Mouse (Mus musculus) heart, embryonic 13.5 days (tissue): ENCODE results near the gene Lrrn2. TPM values are rescaled to one million over a fixed set of nuclear protein-coding genes. Genes with fewer than 3 reads are reported as not detected.

Source experiments
- ATAC-seq: fragments of 200-750 bp; cut with Nextera tagmentation; 2 replicates; pipeline ENCODE4 v1.8.0; 2017; ENCODE audit warnings: moderate TSS enrichment; ENCODE audit not compliant: insufficient number of reproducible peaks, low FRiP score, low TSS enrichment; ENCODE audit errors: extremely low read depth
- H3K27ac ChIP-seq: fragments of 300-500 bp; sonication (generic); replicated peaks from 2 replicates; pipeline ENCODE4 v1.5.1; 2015; ENCODE audit warnings: moderate library complexity, mild to moderate bottlenecking, inconsistent platforms
- H3K27me3 ChIP-seq: fragments of 300-500 bp; sonication (generic); replicated peaks from 2 replicates; pipeline ENCODE4 v1.6.1; 2015; ENCODE audit warnings: mild to moderate bottlenecking, inconsistent platforms
- H3K36me3 ChIP-seq: fragments of 300-500 bp; sonication (generic); 2 replicates; pipeline ENCODE4 v1.6.1; 2015; ENCODE audit warnings: mild to moderate bottlenecking, inconsistent platforms
- H3K4me1 ChIP-seq: fragments of 300-500 bp; sonication (generic); 2 replicates; pipeline ENCODE4 v1.6.1; 2015; ENCODE audit warnings: inconsistent platforms
- H3K4me2 ChIP-seq: fragments of 300-500 bp; sonication (generic); 2 replicates; pipeline ENCODE4 v1.6.1; 2015; ENCODE audit warnings: inconsistent platforms, mild to moderate bottlenecking, moderate library complexity
- H3K4me3 ChIP-seq: fragments of 300-500 bp; sonication (generic); 2 replicates; pipeline ENCODE4 v1.5.1; 2015; ENCODE audit warnings: moderate library complexity, mild to moderate bottlenecking, inconsistent platforms
- H3K9ac ChIP-seq: fragments of 300-500 bp; sonication (generic); 2 replicates; pipeline ENCODE4 v1.6.1; 2015; ENCODE audit warnings: inconsistent platforms, mild to moderate bottlenecking, moderate library complexity
- H3K9me3 ChIP-seq: fragments of 300-500 bp; sonication (generic); 2 replicates; pipeline ENCODE4 v1.6.1; 2016; ENCODE audit warnings: inconsistent platforms
- WGBS: fragments of 180-500 bp; shearing (Covaris S2); methylation state at CpG from one replicate; pipeline ENCODE4 v1.1.7; 2015; ENCODE audit warnings: mixed read lengths; 5-methylcytosine and 5-hydroxymethylcytosine counted together
- polyA plus RNA-seq: library from polyadenylated mRNA; unstranded; fragments of >200 nt; fragmentation: Nextera tagmentation; extraction: Ambion mirVana; gene quantifications from 2 replicates; pipeline ENCODE4 v1.2.1, GENCODE M21; 2015

Lrrn2 gene
- 8.2 and 8.7 TPM in 2 replicates for polyA plus RNA-seq

GRCm38 (mm10) chr1:132880161-132881005, at the start of gene Lrrn2:
Gene Lrrn2 (plus strand): TSS chr1:132880273.
- H3K9ac ChIP-seq: peak within 1 kb of the TSS; percentile 80
- H3K27me3 ChIP-seq: peaks cover 78% of the 10 kb centered on the region
- WGBS: under 1% methylated on average over 60 of the region's 80 CpGs
- no peaks in the 10 kb centered on the region for H3K36me3 ChIP-seq
- peak; percentile 50; the same call in 1 of the 2 replicates for ATAC-seq
- peak within 1 kb of the TSS; percentile 71 for H3K4me3 ChIP-seq
- peak within 1 kb of the TSS; percentile 15; the same call in 1 of the 2 replicates for H3K27ac ChIP-seq
- peak within 1 kb of the TSS; percentile 97 for H3K4me2 ChIP-seq
- peaks cover 53% of the 10 kb centered on the region for H3K4me1 ChIP-seq
- H3K9me3 ChIP-seq: no peaks in the 10 kb centered on the region

GRCm38 (mm10) chr1:132831963-132832362, 48.1 kb upstream of the Lrrn2 start:
- no peak overlapping the region for H3K27ac ChIP-seq
- H3K4me2 ChIP-seq: no peak overlapping the region
- peaks cover 5% of the 10 kb centered on the region; the same call in 1 of the 2 replicates for H3K27me3 ChIP-seq
- no peak for ATAC-seq
- no peak overlapping the region for H3K9ac ChIP-seq
- no peaks in the 10 kb centered on the region for H3K36me3 ChIP-seq
- no peak overlapping the region for H3K4me3 ChIP-seq
- no peaks in the 10 kb centered on the region for H3K4me1 ChIP-seq
- WGBS: 77% methylated on average over 4 of the region's 4 CpGs
- no peaks in the 10 kb centered on the region for H3K9me3 ChIP-seq

GRCm38 (mm10) chr1:132834037-132834436, 46.0 kb upstream of the Lrrn2 start:
- no peak overlapping the region for H3K27ac ChIP-seq
- peaks cover 5% of the 10 kb centered on the region; the same call in 1 of the 2 replicates for H3K27me3 ChIP-seq
- H3K9ac ChIP-seq: no peak overlapping the region
- no peak for ATAC-seq
- H3K9me3 ChIP-seq: no peaks in the 10 kb centered on the region
- H3K36me3 ChIP-seq: no peaks in the 10 kb centered on the region
- no peak overlapping the region for H3K4me2 ChIP-seq
- H3K4me3 ChIP-seq: no peak overlapping the region
- H3K4me1 ChIP-seq: no peaks in the 10 kb centered on the region
- WGBS: 46% methylated on average over 8 of the region's 8 CpGs

GRCm38 (mm10) chr1:132836895-132837294, 43.2 kb upstream of the Lrrn2 start:
- ATAC-seq: no peak
- Histone ChIP-seq H3K36me3 (no peaks in the 10 kb centered on the region), H3K9me3 (no peaks in the 10 kb centered on the region), H3K4me2 (no peak overlapping the region), H3K9ac (no peak overlapping the region), H3K27ac (no peak overlapping the region), H3K27me3 (peaks cover 5% of the 10 kb centered on the region; the same call in 1 of the 2 replicates), H3K4me1 (no peaks in the 10 kb centered on the region), H3K4me3 (no peak overlapping the region)
- WGBS: 56% methylated on average over 8 of the region's 8 CpGs

GRCm38 (mm10) chr1:132837691-132838090, 42.4 kb upstream of the Lrrn2 start:
- no peak for ATAC-seq
- H3K9ac ChIP-seq: no peak overlapping the region

GRCm38 (mm10) chr1:132838371-132838770, 41.7 kb upstream of the Lrrn2 start:
- Histone ChIP-seq H3K27me3 (peaks cover 5% of the 10 kb centered on the region; the same call in 1 of the 2 replicates), H3K4me1 (no peaks in the 10 kb centered on the region; the same call in 1 of the 2 replicates), H3K9me3 (no peaks in the 10 kb centered on the region), H3K36me3 (no peaks in the 10 kb centered on the region), H3K4me2 (no peak overlapping the region), H3K4me3 (no peak overlapping the region), H3K27ac (no peak overlapping the region), H3K9ac (no peak overlapping the region)
- WGBS: 54% methylated on average over 1 of the region's 1 CpGs
- no peak for ATAC-seq

More at GRCm38 (mm10) chr1:132837691-132838090, 42.4 kb upstream of the Lrrn2 start:
- 60% methylated on average over 5 of the region's 5 CpGs for WGBS
- no peaks in the 10 kb centered on the region for H3K36me3 ChIP-seq
- H3K9me3 ChIP-seq: no peaks in the 10 kb centered on the region
- H3K4me3 ChIP-seq: no peak overlapping the region
- H3K4me1 ChIP-seq: no peaks in the 10 kb centered on the region; the same call in 1 of the 2 replicates
- no peak overlapping the region for H3K27ac ChIP-seq
- peaks cover 5% of the 10 kb centered on the region; the same call in 1 of the 2 replicates for H3K27me3 ChIP-seq
- H3K4me2 ChIP-seq: no peak overlapping the region

GRCm38 (mm10) chr1:132843612-132844011, 36.5 kb upstream of the Lrrn2 start:
- no peak for ATAC-seq
- 75% methylated on average over 10 of the region's 10 CpGs for WGBS
- peaks cover 9% of the 10 kb centered on the region; the same call in 1 of the 2 replicates for H3K9me3 ChIP-seq
- no peak overlapping the region for H3K9ac ChIP-seq
- H3K4me1 ChIP-seq: peaks cover 16% of the 10 kb centered on the region
- H3K4me2 ChIP-seq: no peak overlapping the region
- no peak overlapping the region for H3K4me3 ChIP-seq
- H3K27me3 ChIP-seq: no peaks in the 10 kb centered on the region
- 0 out of 2 replicates have a peak overlapping the region, but pooled peaks have one; percentile 24 for H3K27ac ChIP-seq
- H3K36me3 ChIP-seq: no peaks in the 10 kb centered on the region

GRCm38 (mm10) chr1:132844088-132844804, 35.8 kb upstream of the Lrrn2 start:
- ATAC-seq: peak; percentile 26; the same call in 1 of the 2 replicates
- 0 out of 2 replicates have a peak overlapping the region, but pooled peaks have one; percentile 24 for H3K27ac ChIP-seq
- peaks cover 10% of the 10 kb centered on the region; the same call in 1 of the 2 replicates for H3K9me3 ChIP-seq
- 69% methylated on average over 20 of the region's 20 CpGs for WGBS
- no peaks in the 10 kb centered on the region for H3K36me3 ChIP-seq
- no peak overlapping the region for H3K4me3 ChIP-seq
- H3K4me1 ChIP-seq: peaks cover 16% of the 10 kb centered on the region
- H3K4me2 ChIP-seq: no peak overlapping the region
- no peak overlapping the region for H3K9ac ChIP-seq
- H3K27me3 ChIP-seq: no peaks in the 10 kb centered on the region

GRCm38 (mm10) chr1:132845766-132846165, 34.3 kb upstream of the Lrrn2 start:
- H3K36me3 ChIP-seq: no peaks in the 10 kb centered on the region
- no peak overlapping the region for H3K27ac ChIP-seq
- H3K4me1 ChIP-seq: peaks cover 16% of the 10 kb centered on the region
- no peaks in the 10 kb centered on the region for H3K27me3 ChIP-seq
- no peak overlapping the region for H3K4me3 ChIP-seq
- H3K9me3 ChIP-seq: peaks cover 13% of the 10 kb centered on the region
- whole genome bisulfite sequencing: 69% methylated on average over 8 of the region's 8 CpGs
- H3K4me2 ChIP-seq: no peak overlapping the region
- ATAC-seq: no peak
- no peak overlapping the region for H3K9ac ChIP-seq

GRCm38 (mm10) chr1:132850809-132851208, 29.3 kb upstream of the Lrrn2 start:
- Histone ChIP-seq H3K4me3 (no peak overlapping the region), H3K4me1 (peaks cover 46% of the 10 kb centered on the region), H3K4me2 (no peak overlapping the region), H3K9me3 (peaks cover 13% of the 10 kb centered on the region), H3K27me3 (no peaks in the 10 kb centered on the region), H3K27ac (peak overlapping the region; percentile 88; the same call in 1 of the 2 replicates), H3K9ac (no peak overlapping the region), H3K36me3 (no peaks in the 10 kb centered on the region)
- ATAC-seq: no peak
- WGBS: 59% methylated on average over 5 of the region's 5 CpGs

GRCm38 (mm10) chr1:132851296-132851695, 28.8 kb upstream of the Lrrn2 start:
- no peak overlapping the region for H3K4me2 ChIP-seq
- peaks cover 13% of the 10 kb centered on the region for H3K9me3 ChIP-seq
- no peak overlapping the region for H3K9ac ChIP-seq
- peak overlapping the region; percentile 88 for H3K27ac ChIP-seq
- no peaks in the 10 kb centered on the region for H3K36me3 ChIP-seq
- peaks cover 46% of the 10 kb centered on the region for H3K4me1 ChIP-seq
- H3K4me3 ChIP-seq: no peak overlapping the region
- ATAC-seq: no peak
- H3K27me3 ChIP-seq: no peaks in the 10 kb centered on the region
- 65% methylated on average over 2 of the region's 2 CpGs for WGBS
